Mouse (Mus musculus): Measurements from ENCODE around the gene Arhgap15.

The Arhgap15 gene

DNA sequence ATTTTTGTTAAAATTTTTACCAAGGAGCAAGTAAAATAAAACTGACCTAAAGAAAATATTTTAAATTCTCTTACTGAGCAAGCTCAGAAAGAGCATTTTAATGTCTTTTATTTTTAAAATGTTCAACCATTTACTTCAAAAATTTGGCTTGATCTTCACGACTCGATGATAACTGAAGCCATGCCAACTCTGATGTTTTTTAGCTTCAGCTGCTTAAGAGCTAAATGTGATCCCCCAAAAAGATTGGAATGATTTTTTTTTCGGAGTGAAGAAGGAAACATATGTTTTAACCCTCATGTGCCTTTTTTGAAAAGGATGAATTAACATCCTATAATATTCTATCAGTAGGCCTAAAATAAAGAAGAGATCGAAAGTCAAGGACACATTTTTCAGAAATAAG is 605.0 kb downstream of the Arhgap15 start:
- no peak for DNase-seq (ENCODE audit: low read depth)

DNA sequence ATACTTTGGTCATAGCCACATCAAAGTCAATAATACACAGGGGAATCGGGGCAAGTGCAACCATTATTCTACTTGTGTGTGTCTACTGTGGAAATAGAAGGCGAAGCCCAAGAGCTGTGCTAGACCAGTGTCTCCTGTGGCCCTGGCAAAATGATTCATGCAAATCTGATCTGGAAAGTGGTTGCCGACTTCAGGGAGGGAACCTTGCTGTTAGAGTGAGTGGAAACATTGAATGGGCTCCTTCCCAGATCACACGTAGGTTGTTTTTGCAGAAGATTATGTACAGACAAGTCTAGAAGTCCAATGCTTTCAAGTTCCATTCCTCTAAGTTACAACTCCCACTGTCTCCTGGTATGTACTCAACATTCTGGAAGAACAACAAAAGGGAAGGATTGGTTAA is 606.2 kb downstream of the Arhgap15 start:
- no peak for DNase-seq (ENCODE audit: low read depth)

DNA sequence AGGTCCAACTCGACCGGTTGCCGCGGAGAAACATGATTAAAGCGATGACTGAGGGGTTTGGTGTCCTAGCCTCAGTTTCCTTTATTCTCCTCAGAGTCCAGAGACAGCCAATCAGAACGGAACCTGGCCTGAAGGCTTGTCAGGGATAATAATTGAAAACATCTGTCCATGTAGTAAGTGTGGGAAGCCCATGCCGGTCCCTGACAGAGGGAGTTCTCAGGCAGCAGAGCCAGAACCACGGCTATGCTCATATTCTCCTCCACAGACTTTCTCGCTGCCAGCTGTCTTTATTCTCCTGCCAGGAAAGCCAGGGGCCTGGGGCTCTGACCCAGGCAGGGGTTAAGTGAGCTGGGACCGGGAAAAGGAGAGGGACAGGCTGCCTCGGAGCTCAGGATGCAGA is 606.7 kb downstream of the Arhgap15 start:
- DNase-seq (ENCODE audit: low read depth): no peak

DNA sequence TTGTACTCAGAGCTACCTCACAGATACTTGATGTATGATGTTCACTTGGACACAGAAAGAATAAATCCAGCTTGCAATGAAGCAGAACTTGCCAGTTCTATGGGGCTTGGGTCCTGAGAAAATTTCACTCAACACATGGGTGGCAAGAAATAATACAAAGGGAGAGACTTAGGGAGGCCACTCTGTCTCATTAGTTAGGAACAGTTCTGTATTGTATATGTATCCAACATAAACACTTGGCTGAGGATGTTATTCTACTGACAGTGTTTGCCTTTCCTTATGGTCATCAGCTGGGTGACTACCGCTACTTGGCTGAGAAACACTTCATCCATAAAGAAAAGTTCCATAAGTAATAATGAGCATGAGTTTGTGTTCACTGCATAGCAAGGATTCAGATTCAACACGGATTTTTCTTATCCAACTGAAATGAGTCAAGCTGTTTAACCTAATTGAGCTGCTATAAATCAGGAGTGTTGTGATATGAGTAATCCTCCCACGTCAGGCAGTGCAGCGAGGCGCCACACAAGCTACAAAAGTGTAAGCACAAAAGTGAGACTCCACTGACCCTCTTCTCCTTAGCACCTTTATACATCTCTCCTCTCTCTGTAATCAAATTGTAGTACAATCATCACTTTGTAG is 607.7 kb downstream of the Arhgap15 start:
- no peak for DNase-seq (ENCODE audit: low read depth)

DNA sequence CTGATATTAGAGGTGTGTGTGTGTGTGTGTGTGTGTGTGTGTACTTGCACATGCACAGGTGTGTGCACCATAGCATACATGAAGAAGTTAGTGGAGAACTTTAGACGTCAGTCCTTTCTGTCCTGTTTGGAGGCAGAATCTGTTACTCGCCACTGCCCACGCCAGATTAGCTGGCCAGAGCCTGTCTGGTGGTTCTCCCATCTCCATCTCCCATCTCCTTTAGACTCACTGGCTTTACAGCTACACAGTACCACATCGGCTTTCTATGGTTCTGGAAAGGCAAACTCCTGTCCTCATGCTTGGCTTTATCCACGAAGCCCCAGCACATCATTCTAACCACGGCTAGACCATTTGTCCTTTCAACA is 608.2 kb downstream of the Arhgap15 start:
- DNase-seq (ENCODE audit: low read depth): no peak

DNA sequence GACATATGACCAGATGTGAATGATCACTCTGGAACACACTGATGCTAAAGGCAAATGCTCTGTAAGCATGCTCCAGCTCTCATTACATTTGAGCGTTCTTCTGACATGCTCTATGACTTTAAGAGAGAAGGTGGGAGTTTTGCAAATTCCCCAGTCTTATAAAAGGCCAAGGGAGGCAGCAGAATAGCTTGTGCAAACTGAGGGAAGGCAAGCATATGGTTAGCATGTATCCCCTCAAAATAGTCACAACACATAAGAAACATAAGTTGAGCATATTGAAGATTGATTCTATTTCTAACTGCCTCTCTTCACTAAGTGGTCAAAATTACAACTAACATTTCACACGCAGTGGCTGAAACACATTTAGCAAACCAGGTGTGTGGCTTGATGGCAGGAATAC is 631.6 kb downstream of the Arhgap15 start:
- DNase-seq (ENCODE audit: low read depth): no peak

DNA sequence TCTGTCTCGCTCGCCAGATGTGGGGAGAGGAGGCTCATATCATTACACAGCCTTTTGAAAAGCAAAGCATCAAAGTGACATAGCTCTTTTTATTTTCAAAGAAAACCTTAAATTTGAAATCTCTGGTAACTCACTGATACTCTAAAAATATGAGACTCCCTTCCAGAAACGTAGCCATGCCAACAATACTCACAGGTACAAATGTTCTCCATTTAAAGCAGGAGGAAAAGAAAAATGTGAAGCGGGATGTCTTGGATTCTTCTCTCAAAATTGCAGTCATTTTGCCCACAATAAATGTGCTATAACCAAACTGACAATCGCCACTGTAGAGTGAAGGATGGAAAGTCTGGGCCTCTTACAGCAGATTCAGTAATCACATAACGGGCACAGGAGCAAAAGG is 635.9 kb downstream of the Arhgap15 start:
- DNase-seq (ENCODE audit: low read depth): no peak

DNA sequence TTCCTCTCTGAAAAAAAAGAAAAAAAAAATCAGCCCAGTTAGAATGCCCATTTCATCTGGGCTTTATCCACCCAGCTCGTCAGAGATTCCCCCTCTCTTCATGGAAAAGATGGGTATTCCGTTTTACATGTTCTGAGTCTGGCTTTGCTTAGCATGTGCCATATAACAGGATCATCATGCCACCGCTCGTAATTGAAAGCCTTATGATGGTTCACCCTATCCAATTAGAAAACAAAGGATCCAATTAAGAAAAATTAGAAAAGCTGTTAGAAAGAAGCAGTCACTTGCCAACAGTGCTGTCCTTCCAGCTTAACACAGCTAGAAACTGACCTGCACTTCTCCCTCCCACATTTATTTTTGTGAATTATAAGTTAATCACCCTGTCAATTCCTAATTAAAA is 640.9 kb downstream of the Arhgap15 start:
- no peak for DNase-seq (ENCODE audit: low read depth)

DNA sequence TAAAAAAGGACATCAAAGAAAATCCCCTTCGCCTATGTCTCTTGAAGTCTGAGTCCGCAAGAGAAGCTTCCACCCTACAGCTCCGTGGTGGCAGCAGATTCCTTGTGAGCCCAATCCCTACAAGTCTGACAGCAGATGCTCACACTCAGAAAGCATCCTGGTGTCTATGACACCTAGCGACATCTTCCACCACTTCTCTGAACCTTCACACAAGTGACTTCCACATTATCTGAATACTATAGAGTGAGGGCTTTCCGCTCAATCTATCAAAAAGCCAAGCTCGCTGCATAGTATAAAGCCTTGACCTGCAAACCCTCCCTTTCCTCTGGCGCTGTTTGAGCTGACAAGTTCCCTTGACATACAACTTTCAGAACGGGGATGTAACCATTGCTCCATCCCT is 645.2 kb downstream of the Arhgap15 start:
- no peak for DNase-seq (ENCODE audit: low read depth)

DNA sequence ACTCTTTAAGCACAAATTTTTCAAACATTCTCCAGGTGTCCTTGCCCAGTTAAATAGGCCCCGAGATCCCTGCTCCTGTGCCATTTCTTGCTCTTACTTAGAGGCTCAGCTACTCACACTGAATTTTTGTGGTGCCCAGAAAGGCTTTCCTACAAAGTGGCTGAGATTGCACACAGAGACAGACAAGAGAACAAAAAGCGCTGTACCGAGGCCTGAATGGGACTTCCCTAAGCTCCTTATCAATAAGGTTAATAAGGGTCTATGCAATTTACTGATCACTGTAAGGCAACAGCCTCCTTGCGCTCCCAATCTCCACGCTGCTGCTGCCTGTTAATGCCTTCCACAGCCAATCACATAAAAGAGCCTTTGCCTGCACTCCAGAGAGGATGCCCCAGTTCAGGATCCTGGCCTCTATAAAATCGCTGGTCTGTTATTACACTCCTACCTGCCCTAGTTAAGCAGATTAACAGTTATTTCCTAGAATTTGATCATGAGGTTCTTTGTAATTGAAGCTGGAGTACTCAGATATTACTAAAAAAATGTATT is 646.4 kb downstream of the Arhgap15 start:
- no peak for DNase-seq (ENCODE audit: low read depth)

DNA sequence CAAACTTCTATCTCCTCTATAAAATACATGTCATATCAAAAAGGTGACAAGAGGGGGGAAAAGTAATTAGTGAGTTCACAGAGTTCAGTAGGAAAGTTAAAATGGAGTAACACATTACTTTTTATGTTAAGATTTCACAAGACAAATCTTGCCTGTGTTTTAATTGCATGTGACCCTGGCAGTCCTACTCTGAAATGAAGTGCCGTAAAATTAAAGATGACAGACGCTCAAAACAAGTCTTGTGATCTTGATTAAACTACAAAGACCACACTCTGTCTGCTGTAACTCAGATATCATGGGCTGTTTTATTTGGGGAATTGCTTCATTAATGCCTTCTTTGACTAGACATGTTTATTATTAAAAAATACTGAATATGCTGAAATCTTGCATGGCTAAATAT is 647.0 kb downstream of the Arhgap15 start:
- no peak for DNase-seq (ENCODE audit: low read depth)

DNA sequence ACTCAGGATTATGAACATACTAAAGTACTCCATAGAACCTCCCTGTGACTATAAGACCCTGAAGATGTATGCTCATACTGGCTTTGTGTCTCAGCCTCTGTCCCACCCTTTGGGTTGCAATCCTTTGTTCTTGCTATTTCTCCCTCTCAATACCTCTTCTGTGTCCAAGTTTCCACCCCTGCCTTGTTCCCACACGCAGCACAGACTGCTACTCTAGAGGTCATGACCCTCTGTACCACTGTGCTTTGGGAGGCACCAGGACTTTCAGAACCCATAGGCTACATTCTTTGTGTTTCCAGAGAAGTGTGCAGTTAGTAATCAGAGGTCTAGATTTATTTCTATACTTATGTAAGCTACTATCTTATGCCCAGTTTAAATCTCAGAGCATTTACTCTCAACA is 648.6 kb downstream of the Arhgap15 start:
- DNase-seq (ENCODE audit: low read depth): no peak

DNA sequence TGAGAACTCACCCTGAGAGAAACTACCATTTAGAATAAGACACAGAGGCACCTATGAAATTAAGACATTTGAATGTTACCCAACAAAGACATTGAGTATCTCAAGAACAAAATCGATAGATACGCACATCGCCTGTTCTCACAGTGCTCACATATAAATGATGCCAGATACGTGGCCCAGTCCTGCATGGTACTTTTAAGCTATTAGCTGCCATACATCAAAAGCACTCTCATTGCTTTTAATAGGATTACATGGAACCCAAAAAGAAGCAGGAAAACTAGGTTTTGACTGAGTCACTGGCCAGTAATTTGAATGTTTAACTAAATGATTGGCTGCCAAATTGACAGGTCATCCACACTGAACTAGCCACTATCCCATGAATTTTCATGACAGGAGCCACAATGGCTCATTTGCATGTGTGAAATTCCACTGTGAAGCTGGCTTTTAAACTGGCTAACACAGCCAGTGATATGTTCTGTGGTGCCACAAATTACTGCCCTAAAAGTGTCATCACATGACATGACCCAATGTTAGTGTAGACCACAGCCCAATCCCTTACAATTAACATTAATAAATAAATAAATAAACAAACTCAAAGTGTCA is 649.2 kb downstream of the Arhgap15 start:
- no peak for DNase-seq (ENCODE audit: low read depth)

DNA sequence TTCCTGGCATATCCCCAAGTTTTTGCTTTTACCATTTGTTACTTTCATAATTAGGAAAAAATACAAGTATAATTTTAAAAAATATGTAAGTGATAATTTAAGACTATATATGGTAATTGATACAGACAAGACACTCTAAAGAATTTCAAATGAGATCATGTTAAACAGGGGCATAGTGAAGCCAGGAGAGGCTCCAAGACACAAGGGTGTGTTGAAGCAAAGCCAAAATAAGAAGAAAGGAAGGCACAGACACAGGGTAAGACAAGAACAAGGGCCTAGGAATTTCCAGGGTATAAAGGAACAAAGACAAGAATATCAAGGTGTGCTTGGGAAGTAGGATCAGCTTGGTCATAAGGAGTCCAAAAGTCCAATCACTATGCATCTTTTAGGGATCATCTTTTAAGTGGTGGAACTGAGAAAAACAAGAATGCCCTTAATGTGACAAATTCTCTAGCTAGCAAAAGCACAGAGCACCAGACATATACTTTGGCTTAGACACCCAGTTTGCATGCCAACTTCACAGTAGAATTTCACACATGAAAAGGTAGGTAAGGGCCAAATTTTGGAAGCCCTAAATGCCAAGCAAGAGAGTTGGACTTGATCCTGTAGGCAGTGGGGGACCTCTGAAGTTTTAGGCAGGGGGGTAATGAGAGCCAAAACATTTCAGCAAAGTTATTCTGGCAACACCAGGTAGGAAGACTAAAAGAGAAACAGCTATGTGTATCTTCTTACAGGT is 650.7 kb downstream of the Arhgap15 start:
- DNase-seq (ENCODE audit: low read depth): no peak

DNA sequence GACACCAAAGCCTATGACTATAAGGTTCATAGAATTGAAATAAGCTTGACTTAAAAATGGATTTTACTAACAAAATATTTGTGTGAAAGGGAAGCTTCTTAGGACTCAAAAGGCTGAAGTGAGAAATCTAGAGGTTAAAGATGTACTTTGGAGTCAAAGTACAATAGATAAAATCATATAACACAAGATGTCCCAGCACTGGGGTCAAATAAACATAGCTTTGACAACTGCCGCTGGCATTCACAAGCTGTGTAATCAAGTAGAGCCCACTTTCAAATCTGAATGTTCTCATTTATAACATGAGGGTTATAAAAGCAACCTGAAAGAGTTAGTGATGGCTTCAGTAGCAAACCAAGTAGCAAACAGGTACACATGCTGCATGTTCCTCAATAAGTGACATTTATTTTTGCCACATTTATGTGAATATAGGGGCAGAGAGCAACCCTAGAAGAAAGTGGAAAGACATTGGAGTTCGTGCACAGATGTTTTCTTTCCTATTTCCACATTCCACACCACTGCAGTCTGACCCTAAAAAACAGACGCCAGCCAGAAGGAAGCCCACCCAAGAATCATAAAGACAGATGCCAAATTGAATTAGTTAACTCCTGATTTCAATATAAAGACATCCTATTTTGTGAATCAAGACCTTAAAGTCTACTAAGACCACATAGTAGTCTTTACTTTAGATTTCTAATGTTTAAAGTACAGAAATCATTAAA is 653.2 kb downstream of the Arhgap15 start:
- no peak for DNase-seq (ENCODE audit: low read depth)

DNA sequence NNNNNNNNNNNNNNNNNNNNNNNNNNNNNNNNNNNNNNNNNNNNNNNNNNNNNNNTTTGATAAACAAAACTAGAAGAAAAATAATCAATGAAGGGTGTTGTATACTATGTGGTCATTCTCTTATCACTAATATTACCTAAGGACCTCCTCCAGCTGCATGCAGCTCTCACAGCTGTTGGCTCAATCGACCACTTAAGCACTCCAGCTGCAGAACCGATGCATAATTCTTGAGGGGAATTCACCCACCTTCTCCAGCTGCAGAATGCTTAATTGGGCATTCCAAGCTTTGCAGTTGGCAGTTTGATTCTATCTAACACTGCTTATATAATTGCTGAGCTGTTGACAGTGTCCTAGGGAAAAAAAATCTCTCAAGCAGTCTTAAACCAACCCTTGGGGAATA is 663.0 kb downstream of the Arhgap15 start:
- no peak for DNase-seq (ENCODE audit: low read depth)

DNA sequence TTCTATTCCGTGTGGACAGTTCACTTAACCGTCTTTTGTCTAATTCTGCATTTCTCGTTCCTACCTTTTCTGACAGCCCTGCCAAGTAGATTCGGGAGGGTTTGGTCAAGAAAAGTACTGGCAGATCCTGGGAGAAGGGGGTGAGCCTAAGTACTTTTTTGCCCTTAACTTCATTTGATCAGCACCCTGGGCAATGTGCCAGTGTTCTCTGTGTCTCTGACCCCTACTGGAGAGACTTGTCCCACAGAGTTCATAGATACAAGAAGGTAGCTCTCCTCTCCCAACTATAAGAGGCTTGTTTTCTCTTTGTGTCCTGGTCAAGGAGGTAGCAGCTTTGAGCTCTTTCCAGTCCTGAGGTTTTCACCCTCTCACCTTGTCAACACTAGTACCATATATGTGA is 667.7 kb downstream of the Arhgap15 start:
- DNase-seq (ENCODE audit: low read depth): no peak

DNA sequence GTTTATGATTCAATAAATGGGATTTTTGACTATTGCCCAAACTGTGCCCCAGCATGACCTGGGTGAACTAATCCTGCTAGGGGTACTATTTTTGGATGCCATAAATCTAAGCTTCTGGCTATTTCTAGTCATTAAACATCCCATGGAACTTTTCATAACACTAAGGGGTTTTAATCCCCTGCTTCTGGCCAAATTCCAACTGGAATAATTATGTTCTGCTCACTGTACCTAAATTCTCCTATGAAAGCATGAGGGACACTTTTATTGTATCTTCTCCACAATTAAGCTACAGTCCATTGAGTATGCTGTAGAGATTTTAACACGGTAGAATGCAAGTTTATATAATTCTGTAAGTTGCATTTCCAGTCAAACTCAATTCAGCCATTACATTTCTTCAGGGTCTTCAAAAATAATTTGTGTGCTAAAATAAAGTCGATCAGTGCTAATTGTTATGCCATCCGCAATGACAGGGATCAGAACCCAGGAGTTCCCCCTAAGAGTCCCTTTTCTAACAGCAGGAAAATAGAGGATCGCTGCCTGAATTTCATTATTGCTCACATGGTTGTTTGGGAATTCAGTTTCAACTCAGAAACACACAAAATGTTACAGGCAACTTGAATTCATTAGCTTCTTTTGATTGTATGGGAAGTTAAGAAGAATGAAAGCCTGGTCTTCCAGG is 671.1 kb downstream of the Arhgap15 start:
- DNase-seq (ENCODE audit: low read depth): no peak

DNA sequence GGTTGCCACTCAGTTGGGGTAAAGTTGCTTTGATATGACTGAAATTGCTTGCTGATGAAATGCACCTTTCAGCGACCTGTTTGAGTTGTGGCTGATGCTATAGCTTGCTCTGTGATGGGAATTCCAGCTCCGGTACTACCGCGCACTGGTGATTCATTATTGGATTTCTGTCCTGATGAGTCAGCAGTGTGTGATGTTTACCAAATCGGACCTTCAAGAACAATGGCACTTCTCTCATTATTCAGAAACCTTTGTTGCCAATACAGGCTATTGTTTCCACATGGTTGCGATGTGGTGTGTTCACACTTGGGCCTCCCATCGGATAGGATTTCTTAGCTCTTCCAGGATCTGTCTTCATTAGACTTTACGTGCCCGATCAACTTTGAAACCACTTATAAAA is 681.9 kb downstream of the Arhgap15 start:
- no peak for DNase-seq (ENCODE audit: low read depth)

DNA sequence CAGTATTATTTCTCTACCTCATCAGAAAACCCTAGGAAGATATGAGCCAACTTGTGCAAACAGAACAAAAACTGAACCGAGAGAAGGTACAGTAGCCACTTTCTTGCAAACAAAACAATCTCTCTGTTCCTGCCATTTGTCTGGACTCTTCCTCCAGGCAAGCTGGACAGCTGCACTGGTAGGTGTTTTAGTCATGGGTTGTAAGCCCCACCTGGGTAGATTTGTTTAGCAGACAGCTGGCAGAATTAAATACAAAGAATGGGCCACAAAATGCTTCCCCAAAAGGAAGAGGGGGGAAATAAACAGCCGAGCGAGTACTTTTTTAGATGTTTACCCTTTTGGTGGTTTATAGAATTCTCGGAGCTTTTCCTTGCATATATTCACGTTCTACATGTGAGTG is 688.0 kb downstream of the Arhgap15 start:
- no peak for DNase-seq (ENCODE audit: low read depth)

DNA sequence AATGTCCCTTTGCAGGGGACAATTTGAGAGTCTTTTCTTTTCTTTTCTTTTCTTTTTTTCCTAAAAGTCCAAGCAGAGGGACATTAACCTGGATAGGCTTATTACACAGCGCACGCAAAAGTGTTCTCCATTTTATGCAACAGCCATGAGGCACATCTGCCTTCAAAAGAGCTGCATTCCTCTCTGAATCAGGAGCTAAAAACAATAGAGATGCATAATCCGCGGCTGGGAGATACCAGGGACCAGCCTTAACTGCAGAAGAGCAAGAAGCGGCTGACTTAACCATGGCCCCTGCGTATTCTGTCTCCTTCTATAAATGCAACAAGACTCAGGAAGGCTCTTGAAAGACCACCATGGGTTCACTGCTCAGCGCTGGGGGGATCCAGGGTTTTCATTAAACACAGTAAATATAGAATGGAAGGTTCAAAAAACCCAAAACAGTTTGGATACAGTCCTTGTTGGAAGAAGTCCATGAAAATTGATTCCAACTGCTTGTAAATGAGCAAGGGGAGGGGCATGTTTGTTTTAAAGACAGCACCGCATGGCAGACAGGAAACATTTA is 689.0 kb downstream of the Arhgap15 start:
- DNase-seq (ENCODE audit: low read depth): no peak

DNA sequence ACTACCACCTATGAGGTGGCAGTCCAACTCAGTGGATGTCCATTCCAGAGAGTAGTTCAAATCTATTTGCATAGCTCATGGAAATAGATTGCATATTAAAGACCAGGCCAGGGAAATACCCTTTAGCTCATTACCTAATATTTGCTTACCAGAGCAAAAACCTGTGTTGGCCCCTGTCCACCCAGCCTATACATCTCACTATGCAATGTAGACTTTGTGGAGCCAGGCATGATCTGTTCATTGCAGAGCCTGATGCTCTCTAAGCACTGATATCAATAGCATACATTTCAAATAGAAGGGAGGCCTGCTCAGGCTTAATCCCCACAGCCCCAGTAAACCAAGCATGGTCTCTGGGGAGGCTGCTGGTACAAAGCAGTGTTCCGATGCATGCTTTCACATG is 689.4 kb downstream of the Arhgap15 start:
- no peak for DNase-seq (ENCODE audit: low read depth)
